Mouse (Mus musculus) stomach, embryonic 16.5 days (tissue): ENCODE measurements at regions not wholly inside any gene's neighbourhood (a gene's known extent, or its start where the extent isn't known, plus 50 kb on each side); places are given as distances from the start of the nearest gene placed in this dataset.

Experiments
- ATAC-seq: fragments of 200-750 bp; cut with Nextera tagmentation; 2 replicates; pipeline ENCODE4 v1.8.0; 2017; ENCODE audit warnings: moderate number of reproducible peaks, moderate TSS enrichment; ENCODE audit not compliant: insufficient read depth, low FRiP score
- H3K27ac ChIP-seq: fragments of 300-500 bp; sonication (generic); 2 replicates; pipeline ENCODE4 v1.5.1; 2014; ENCODE audit warnings: low read length
- H3K27me3 ChIP-seq: fragments of 300-500 bp; sonication (generic); 2 replicates; pipeline ENCODE4 v1.6.1; 2014; ENCODE audit warnings: low read length, control low read depth, mixed read lengths; ENCODE audit not compliant: control insufficient read depth, insufficient read depth
- H3K36me3 ChIP-seq: fragments of 300-500 bp; sonication (generic); 2 replicates; pipeline ENCODE4 v1.6.1; 2014; ENCODE audit warnings: low read length; ENCODE audit not compliant: control insufficient read depth, insufficient read depth
- H3K4me1 ChIP-seq: fragments of 300-500 bp; sonication (generic); 2 replicates; pipeline ENCODE4 v1.6.1; 2014; ENCODE audit warnings: low read length, control low read depth, mixed read lengths; ENCODE audit not compliant: control insufficient read depth, insufficient read depth
- H3K4me2 ChIP-seq: fragments of 300-500 bp; sonication (generic); 2 replicates; pipeline ENCODE4 v1.6.1; 2014; ENCODE audit warnings: low read depth, low read length, mixed read lengths
- H3K4me3 ChIP-seq: fragments of 300-500 bp; sonication (generic); replicated peaks from 2 replicates; pipeline ENCODE4 v1.5.1; 2014; ENCODE audit warnings: mild to moderate bottlenecking, low read length
- H3K9ac ChIP-seq: fragments of 300-500 bp; sonication (generic); 2 replicates; pipeline ENCODE4 v1.6.1; 2014; ENCODE audit warnings: low read length
- H3K9me3 ChIP-seq: fragments of 300-500 bp; sonication (generic); replicated peaks from 2 replicates; pipeline ENCODE4 v1.6.1; 2016; ENCODE audit warnings: low read length, control low read depth; ENCODE audit not compliant: control insufficient read depth
- WGBS: fragments of 180-500 bp; shearing (Covaris S2); extraction: QIAGEN DNeasy Blood & Tissue Kit; methylation state at CpG from one replicate; pipeline ENCODE4 v1.1.7; 2014; 5-methylcytosine and 5-hydroxymethylcytosine counted together

GRCm38 (mm10) chr17:65071114-65071513 is 235.2 kb upstream of the 4930583I09Rik start:
- WGBS: 61% methylated on average over 3 of the region's 3 CpGs
- no peak for ATAC-seq
- Histone ChIP-seq H3K36me3 (no peaks in the 10 kb centered on the region), H3K4me1 (no peaks in the 10 kb centered on the region), H3K9me3 (no peaks in the 10 kb centered on the region), H3K27me3 (no peaks in the 10 kb centered on the region), H3K27ac (no peak overlapping the region), H3K4me2 (no peak overlapping the region), H3K4me3 (no peak overlapping the region), H3K9ac (no peak overlapping the region)

- no peaks in the 10 kb centered on the region for H3K9me3 ChIP-seq
- H3K27me3 ChIP-seq: no peaks in the 10 kb centered on the region
- no peak overlapping the region for H3K4me2 ChIP-seq
- no peak overlapping the region for H3K9ac ChIP-seq
- no peak overlapping the region for H3K4me3 ChIP-seq
- no peak overlapping the region for H3K27ac ChIP-seq
- H3K36me3 ChIP-seq: no peaks in the 10 kb centered on the region
- H3K4me1 ChIP-seq: no peaks in the 10 kb centered on the region
- WGBS: 75% methylated on average over 3 of the region's 3 CpGs
- ATAC-seq: no peak
Measured at GRCm38 (mm10) chr17:65066135-65066534, 230.3 kb upstream of the 4930583I09Rik start.

GRCm38 (mm10) chr17:65056059-65056458 is 220.2 kb upstream of the 4930583I09Rik start:
- WGBS: 46% methylated on average over 4 of the region's 4 CpGs
- H3K9me3 ChIP-seq: no peaks in the 10 kb centered on the region
- no peak overlapping the region for H3K27ac ChIP-seq
- H3K4me2 ChIP-seq: no peak overlapping the region
- ATAC-seq: no peak; the same call in 1 of the 2 replicates
- no peak overlapping the region for H3K9ac ChIP-seq
- peaks cover 4% of the 10 kb centered on the region; the same call in 1 of the 2 replicates for H3K4me1 ChIP-seq
- no peaks in the 10 kb centered on the region for H3K36me3 ChIP-seq
- no peaks in the 10 kb centered on the region for H3K27me3 ChIP-seq
- no peak overlapping the region for H3K4me3 ChIP-seq

GRCm38 (mm10) chr17:65049860-65050482 is 214.1 kb upstream of the 4930583I09Rik start:
- Histone ChIP-seq H3K27ac (no peak overlapping the region), H3K4me2 (no peak overlapping the region), H3K4me3 (no peak overlapping the region), H3K9me3 (no peaks in the 10 kb centered on the region), H3K27me3 (no peaks in the 10 kb centered on the region), H3K9ac (no peak overlapping the region), H3K36me3 (no peaks in the 10 kb centered on the region), H3K4me1 (no peaks in the 10 kb centered on the region)
- WGBS: 62% methylated on average over 7 of the region's 7 CpGs
- ATAC-seq: no peak

DNA sequence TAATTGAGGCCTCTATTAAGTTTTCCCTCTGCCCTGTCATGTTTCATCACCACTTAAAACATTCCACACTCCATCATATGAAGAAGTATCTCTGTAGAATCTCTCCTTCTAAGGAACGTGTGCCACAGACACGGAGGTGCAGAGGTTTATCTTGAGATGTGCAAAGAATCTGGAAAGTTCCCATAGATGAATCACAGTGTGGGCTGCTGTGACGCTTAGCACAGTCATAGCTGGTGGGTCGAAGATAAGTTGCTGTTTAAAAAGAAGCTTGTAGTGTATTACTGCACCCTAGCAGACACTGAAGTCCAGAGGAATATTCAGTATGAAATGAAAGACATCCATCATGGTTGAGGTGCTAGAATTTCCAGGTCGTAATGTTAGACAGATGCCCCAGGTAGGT is 179.9 kb upstream of the 4930583I09Rik start:
- H3K27me3 ChIP-seq: no peaks in the 10 kb centered on the region
- WGBS: 80% methylated on average over 5 of the region's 5 CpGs
- no peaks in the 10 kb centered on the region for H3K36me3 ChIP-seq
- H3K4me1 ChIP-seq: no peaks in the 10 kb centered on the region
- ATAC-seq: no peak
- no peak overlapping the region for H3K4me2 ChIP-seq
- H3K9ac ChIP-seq: no peak overlapping the region
- H3K4me3 ChIP-seq: no peak overlapping the region
- no peaks in the 10 kb centered on the region for H3K9me3 ChIP-seq
- no peak overlapping the region for H3K27ac ChIP-seq

DNA sequence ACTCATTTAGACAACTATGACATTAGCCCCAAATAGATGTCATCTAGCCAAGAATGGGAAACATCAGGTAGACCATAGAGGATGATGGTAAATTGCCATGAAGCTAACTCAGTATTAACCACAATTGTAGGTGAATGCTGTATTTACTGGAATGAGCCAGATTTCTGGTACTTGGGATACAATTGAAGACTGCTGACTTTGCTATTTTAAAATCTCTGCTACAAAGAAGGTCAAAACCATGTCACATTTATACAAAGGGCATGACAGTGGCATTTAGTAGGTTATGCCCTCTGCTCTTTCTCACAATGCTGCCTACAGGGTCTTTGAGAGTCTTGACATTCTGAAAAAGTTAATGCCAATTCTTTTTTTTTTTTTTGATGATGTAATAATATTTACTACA is 178.8 kb upstream of the 4930583I09Rik start:
- Histone ChIP-seq H3K27me3 (no peaks in the 10 kb centered on the region), H3K4me3 (no peak overlapping the region), H3K36me3 (no peaks in the 10 kb centered on the region), H3K27ac (no peak overlapping the region), H3K4me1 (no peaks in the 10 kb centered on the region), H3K4me2 (no peak overlapping the region), H3K9ac (no peak overlapping the region), H3K9me3 (no peaks in the 10 kb centered on the region)
- no peak for ATAC-seq

GRCm38 (mm10) chr17:65000626-65001135 is 164.8 kb upstream of the 4930583I09Rik start:
- no peak for ATAC-seq
- no peak overlapping the region for H3K27ac ChIP-seq
- no peak overlapping the region for H3K4me2 ChIP-seq
- H3K4me3 ChIP-seq: no peak overlapping the region
- no peaks in the 10 kb centered on the region for H3K9me3 ChIP-seq
- no peaks in the 10 kb centered on the region for H3K4me1 ChIP-seq
- H3K36me3 ChIP-seq: no peaks in the 10 kb centered on the region
- 62% methylated on average over 5 of the region's 5 CpGs for WGBS
- H3K9ac ChIP-seq: no peak overlapping the region
- H3K27me3 ChIP-seq: no peaks in the 10 kb centered on the region

DNA sequence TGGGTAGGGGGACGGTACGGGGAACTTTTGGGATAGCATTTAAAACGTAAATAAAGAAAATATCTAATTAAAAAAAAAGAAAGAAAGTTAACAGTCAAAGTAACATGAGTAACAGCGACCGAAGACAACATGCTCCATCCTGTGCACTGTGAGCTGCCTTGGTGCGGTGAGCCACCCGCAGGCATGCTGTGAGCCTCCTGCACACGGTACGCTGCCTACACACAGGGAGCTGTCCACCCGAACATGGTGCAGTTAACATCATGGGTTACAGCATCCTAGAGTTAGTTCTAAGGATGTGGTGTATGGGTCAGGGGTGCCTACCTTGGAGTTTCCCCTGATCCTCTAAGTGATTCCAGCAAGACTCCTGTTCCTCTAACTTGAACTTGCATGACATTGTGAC is 158.6 kb upstream of the 4930583I09Rik start:
- H3K4me3 ChIP-seq: no peak overlapping the region
- 88% methylated on average over 10 of the region's 10 CpGs for WGBS

GRCm38 (mm10) chr17:64991262-64991661 is 155.4 kb upstream of the 4930583I09Rik start:
- Histone ChIP-seq H3K27me3 (no peaks in the 10 kb centered on the region), H3K9ac (no peak overlapping the region), H3K9me3 (no peaks in the 10 kb centered on the region), H3K4me3 (no peak overlapping the region), H3K27ac (no peak overlapping the region), H3K4me1 (no peaks in the 10 kb centered on the region), H3K4me2 (no peak overlapping the region), H3K36me3 (no peaks in the 10 kb centered on the region)
- no peak for ATAC-seq
- 85% methylated on average over 3 of the region's 3 CpGs for WGBS

More for the DNA sequence above, 158.6 kb upstream of the 4930583I09Rik start:
- no peaks in the 10 kb centered on the region for H3K4me1 ChIP-seq
- no peak for ATAC-seq
- no peaks in the 10 kb centered on the region for H3K36me3 ChIP-seq
- no peaks in the 10 kb centered on the region for H3K9me3 ChIP-seq
- no peak overlapping the region for H3K27ac ChIP-seq
- no peak overlapping the region for H3K4me2 ChIP-seq
- H3K27me3 ChIP-seq: no peaks in the 10 kb centered on the region
- H3K9ac ChIP-seq: no peak overlapping the region
